Mouse (Mus musculus) small intestine, adult 2 months (tissue): ENCODE data around the gene Dtnbp1. TPM values are rescaled to one million over a fixed set of nuclear protein-coding genes. Genes with fewer than 3 reads are reported as not detected.

Experiments used
- H3K27ac ChIP-seq: fragments of 200-500 bp; 2 replicates; pipeline ENCODE4 v1.5.1; 2012; ENCODE audit warnings: low read depth, low read length, control low read depth, inconsistent platforms; ENCODE audit not compliant: insufficient read depth
- H3K27me3 ChIP-seq: fragments of 200-500 bp; 2 replicates; pipeline ENCODE4 v1.6.1; 2012; ENCODE audit warnings: mild to moderate bottlenecking, moderate library complexity, low read length, inconsistent platforms; ENCODE audit not compliant: control insufficient read depth, insufficient read depth
- H3K36me3 ChIP-seq: fragments of 200-500 bp; 2 replicates; pipeline ENCODE4 v1.6.1; 2012; ENCODE audit warnings: mild to moderate bottlenecking, low read length, control low read depth, inconsistent platforms; ENCODE audit not compliant: control insufficient read depth, insufficient read depth
- H3K4me1 ChIP-seq: fragments of 200-500 bp; 2 replicates; pipeline ENCODE4 v1.6.1; 2012; ENCODE audit warnings: low read length, inconsistent platforms, mixed read lengths; ENCODE audit not compliant: control insufficient read depth, insufficient read depth, insufficient read length
- H3K4me3 ChIP-seq: fragments of 200-500 bp; 2 replicates; pipeline ENCODE4 v1.5.1; 2012; ENCODE audit warnings: low read depth, mild to moderate bottlenecking, control low read depth, inconsistent platforms, low read length, moderate library complexity
- CTCF ChIP-seq: fragments of 200-500 bp; IDR thresholded peaks from 2 replicates; pipeline ENCODE4 v1.5.1; 2012; ENCODE audit warnings: low read depth, mild to moderate bottlenecking, control low read depth, inconsistent platforms, low read length, moderate library complexity, mixed read lengths; ENCODE audit not compliant: insufficient replicate concordance, insufficient read length; ENCODE audit errors: extremely low read depth
- POLR2A ChIP-seq: fragments of 200-500 bp; IDR thresholded peaks from 2 replicates; pipeline ENCODE4 v1.6.1; 2012; ENCODE audit warnings: low read depth, mild to moderate bottlenecking, control low read depth, inconsistent platforms, low read length, moderate library complexity
- WGBS: fragments of 180-500 bp; shearing (Covaris S2); methylation state at CpG from one replicate; pipeline ENCODE4 v1.1.7; 2018; 5-methylcytosine and 5-hydroxymethylcytosine counted together
- polyA plus RNA-seq: library from polyadenylated mRNA; depleted of rRNA; stranded (reverse); fragments of >200 nt; gene quantifications from 2 replicates; pipeline ENCODE4 v1.2.3, GENCODE M21; 2012; rRNA removed

The Dtnbp1 gene
- polyA plus RNA-seq, 1 experiment: 31.7 TPM

- TF ChIP-seq POLR2A: no peak
- TF ChIP-seq CTCF: no peak
- Histone ChIP-seq H3K4me1 (no peaks in the 10 kb centered on the region), H3K4me3 (no peak overlapping the region), H3K36me3 (peaks cover 13% of the 10 kb centered on the region), H3K27ac (no peak overlapping the region), H3K27me3 (no peaks in the 10 kb centered on the region)
- 82% methylated on average over 4 of the region's 4 CpGs for WGBS
These were observed 120.9 kb downstream of the Dtnbp1 start for GRCm38 (mm10) chr13:44881001-44881400.

GRCm38 (mm10) chr13:44876799-44877198, 125.1 kb downstream of the Dtnbp1 start:
- Histone ChIP-seq H3K27ac (no peak overlapping the region), H3K36me3 (peaks cover 14% of the 10 kb centered on the region), H3K4me3 (no peak overlapping the region), H3K27me3 (no peaks in the 10 kb centered on the region), H3K4me1 (no peaks in the 10 kb centered on the region)
- TF ChIP-seq POLR2A (no peak), CTCF (no peak)
- WGBS: 94% methylated on average over 2 of the region's 2 CpGs

Other genes starting within 250 kb of the Dtnbp1 start
- gene Gm9817, start 76.5 kb upstream of the Dtnbp1 start, polyA plus RNA-seq: 0.06 and 0.08 TPM in 2 replicates